Mouse (Mus musculus): ENCODE measurements at regions not wholly inside any gene's neighbourhood (a gene's known extent, or its start where the extent isn't known, plus 50 kb on each side); places are given as distances from the start of the nearest gene placed in this dataset.

- Histone ChIP-seq H3K4me3 (replicated peaks) (no peak overlapping the region), H3K27me3 (no peaks in the 10 kb centered on the region), H3K9ac (no peak overlapping the region), H3K27ac (no peak overlapping the region), H3K36me3 (no peaks in the 10 kb centered on the region), H3K4me2 (no peak overlapping the region), H3K9me3 (replicated peaks) (no peaks in the 10 kb centered on the region), H3K4me1 (replicated peaks) (no peaks in the 10 kb centered on the region)
- WGBS (ENCODE audit: insufficient replicate concordance) = 25% methylated on average over 5 of the region's 5 CpGs
- no peak for DNase-seq
- no peak for ATAC-seq (ENCODE audit: low read depth)
Observed at GRCm38 (mm10) chr2:174936665-174937064, 73.4 kb upstream of the Gm14444 start.

GRCm38 (mm10) chr2:174937930-174938329 lies 72.1 kb upstream of the Gm14444 start:
- WGBS (ENCODE audit: insufficient replicate concordance) = 55% methylated on average over 4 of the region's 4 CpGs
- Histone ChIP-seq H3K36me3 (no peaks in the 10 kb centered on the region), H3K4me2 (no peak overlapping the region), H3K27me3 (no peaks in the 10 kb centered on the region), H3K9ac (no peak overlapping the region), H3K27ac (no peak overlapping the region), H3K9me3 (replicated peaks) (no peaks in the 10 kb centered on the region), H3K4me3 (replicated peaks) (no peak overlapping the region), H3K4me1 (replicated peaks) (no peaks in the 10 kb centered on the region)
- ATAC-seq (ENCODE audit: low read depth) (no peak), DNase-seq (no peak)

GRCm38 (mm10) chr2:174942221-174942620 lies 67.8 kb upstream of the Gm14444 start:
- Histone ChIP-seq H3K27ac (no peak overlapping the region), H3K27me3 (no peaks in the 10 kb centered on the region), H3K4me1 (replicated peaks) (no peaks in the 10 kb centered on the region), H3K36me3 (no peaks in the 10 kb centered on the region), H3K9me3 (replicated peaks) (no peaks in the 10 kb centered on the region), H3K4me2 (no peak overlapping the region), H3K4me3 (replicated peaks) (no peak overlapping the region), H3K9ac (no peak overlapping the region)
- ATAC-seq (ENCODE audit: low read depth) = no peak
- no peak for DNase-seq
- 71% methylated on average over 4 of the region's 4 CpGs for WGBS (ENCODE audit: insufficient replicate concordance)

GRCm38 (mm10) chr2:174948106-174948505 lies 61.9 kb upstream of the Gm14444 start:
- Histone ChIP-seq H3K27me3 (no peaks in the 10 kb centered on the region), H3K4me2 (no peak overlapping the region), H3K9ac (no peak overlapping the region), H3K9me3 (replicated peaks) (no peaks in the 10 kb centered on the region), H3K4me3 (replicated peaks) (no peak overlapping the region), H3K27ac (no peak overlapping the region), H3K4me1 (replicated peaks) (no peaks in the 10 kb centered on the region), H3K36me3 (no peaks in the 10 kb centered on the region)
- DNase-seq (no peak), ATAC-seq (ENCODE audit: low read depth) (no peak)
- WGBS (ENCODE audit: insufficient replicate concordance) = 73% methylated on average over 8 of the region's 8 CpGs
